14 mouse cellular contexts compared by ENCODE assay signal in genomic region chr4:59175003-59175402, GRCm38 (mm10). TPM values are rescaled to one million over a fixed set of nuclear protein-coding genes. Genes with fewer than 3 reads are reported as not detected.
DNase-seq lines count a peak whose midpoint lies in the region; ATAC-seq and TF ChIP-seq lines count a peak whose summit lies in the region.
"Had no signal": no experiment of that assay in that cellular context is flagged by ENCODE, and none has a peak within 500 bp of the region (broad histone marks: within the 10 kb centered on the region; RNA-seq: fewer than 3 reads in every experiment).

No protein-coding gene starts in this region.

- TF ChIP-seq POLR2A in lung, adult 2 months (IDR thresholded peaks at IDR 0.05; ENCODE audit: borderline replicate concordance, extremely low read depth, low read depth, low read length), result no peak
- no peak for TF ChIP-seq POLR2A in testis, adult 2 months (IDR thresholded peaks at IDR 0.05; ENCODE audit: control insufficient read depth, low read depth, low read length)

- no peaks in the 10 kb centered on the region for H3K4me1 ChIP-seq in lung, adult 2 months (ENCODE audit: control insufficient read depth, insufficient read depth, low read length)
- H3K4me1 ChIP-seq in heart, embryonic 15.5 days (replicated peaks), result peaks cover 22% of the 10 kb centered on the region
- H3K4me1 ChIP-seq in testis, adult 2 months (ENCODE audit: control insufficient read depth, insufficient read depth, low read length), result no peaks in the 10 kb centered on the region; the same call in 1 of the 2 replicates
- no peaks in the 10 kb centered on the region for H3K4me1 ChIP-seq in hindbrain, embryonic 14.5 days (replicated peaks; ENCODE audit: control insufficient read depth, insufficient read depth, low read length)
- H3K4me1 ChIP-seq: midbrain, embryonic 12.5 days had no signal

- H3K27me3 ChIP-seq in heart, embryonic 15.5 days, result no peaks in the 10 kb centered on the region
- no peaks in the 10 kb centered on the region for H3K27me3 ChIP-seq in testis, adult 2 months (ENCODE audit: control insufficient read depth, insufficient read depth, low read length)
- no peaks in the 10 kb centered on the region for H3K27me3 ChIP-seq in hindbrain, embryonic 14.5 days (ENCODE audit: control insufficient read depth, insufficient read depth, low read length)
- H3K27me3 ChIP-seq: midbrain, embryonic 12.5 days had no signal

- no peak overlapping the region for H3K4me3 ChIP-seq in lung, adult 2 months (replicated peaks; ENCODE audit: extremely low read depth, low read depth, low read length)
- H3K4me3 ChIP-seq in heart, embryonic 15.5 days, result no peak overlapping the region
- no peak overlapping the region for H3K4me3 ChIP-seq in testis, adult 2 months (ENCODE audit: control insufficient read depth, low read depth, low read length)
- no peak overlapping the region for H3K4me3 ChIP-seq in hindbrain, embryonic 14.5 days (replicated peaks; ENCODE audit: low read length)
- H3K4me3 ChIP-seq: midbrain, embryonic 12.5 days had no signal

- H3K36me3 ChIP-seq in heart, embryonic 15.5 days, result no peaks in the 10 kb centered on the region
- H3K36me3 ChIP-seq in testis, adult 2 months (ENCODE audit: control insufficient read depth, insufficient read depth, low read length), result no peaks in the 10 kb centered on the region
- H3K36me3 ChIP-seq in hindbrain, embryonic 14.5 days (replicated peaks; ENCODE audit: control insufficient read depth, insufficient read depth), result no peaks in the 10 kb centered on the region
- H3K36me3 ChIP-seq: midbrain, embryonic 12.5 days had no signal

- peak; percentile 45 to 78 for DNase-seq in adrenal gland, adult (ENCODE audit: inconsistent age in 2 of 2, low spot score in 1 of 2)
- no peak for DNase-seq in adrenal gland, postnatal 14 days
- peak; percentile 26 for DNase-seq in lung, postnatal 36 days
- no peak for DNase-seq in lung, adult 2 months
- DNase-seq in hindbrain, embryonic 14.5 days (ENCODE audit: low spot score), result no peak
- DNase-seq: liver, postnatal 0 days had no signal

- no peak for TF ChIP-seq CTCF in lung, adult 2 months (IDR thresholded peaks at IDR 0.05; ENCODE audit: insufficient read depth, low read length)
- TF ChIP-seq CTCF in testis, adult 2 months (IDR thresholded peaks at IDR 0.05; ENCODE audit: control insufficient read depth, insufficient read depth, insufficient replicate concordance, low read depth, low read length), result no peak

- no peaks in the 10 kb centered on the region for H3K9me3 ChIP-seq in heart, embryonic 15.5 days (replicated peaks)
- no peaks in the 10 kb centered on the region for H3K9me3 ChIP-seq in hindbrain, embryonic 14.5 days (ENCODE audit: control insufficient read depth, low read length)
- H3K9me3 ChIP-seq: midbrain, embryonic 12.5 days had no signal

- no peak overlapping the region for H3K9ac ChIP-seq in heart, embryonic 15.5 days
- no peak overlapping the region for H3K9ac ChIP-seq in hindbrain, embryonic 14.5 days
- H3K9ac ChIP-seq: liver, postnatal 0 days; midbrain, embryonic 12.5 days had no signal

- ATAC-seq in heart, embryonic 15.5 days (replicated peaks; ENCODE audit: insufficient number of reproducible peaks, insufficient read depth, low FRiP score, low read depth), result peak; percentile 76; the same call in 1 of the 2 replicates
- ATAC-seq in megakaryocyte, adult 5-6 weeks (ENCODE audit: poor library complexity, severe bottlenecking), result no peak
- no peak for ATAC-seq in hindbrain, embryonic 14.5 days (ENCODE audit: low FRiP score)
- ATAC-seq: forebrain, embryonic 16.5 days; inflammation-experienced regulatory T-cells, adult 6 months; liver, postnatal 0 days had no signal

- peak overlapping the region; percentile 62 for H3K27ac ChIP-seq in heart, embryonic 15.5 days
- peak overlapping the region; percentile 54; the same call in 1 of the 2 replicates for H3K27ac ChIP-seq in testis, adult 2 months (ENCODE audit: control insufficient read depth, insufficient read depth, low read depth, low read length)
- H3K27ac ChIP-seq in hindbrain, embryonic 14.5 days, result no peak overlapping the region
- H3K27ac ChIP-seq: midbrain, embryonic 12.5 days had no signal

- H3K4me2 ChIP-seq in heart, embryonic 15.5 days, result no peak overlapping the region
- no peak overlapping the region for H3K4me2 ChIP-seq in hindbrain, embryonic 14.5 days (replicated peaks)
- H3K4me2 ChIP-seq: midbrain, embryonic 12.5 days had no signal

- 51% methylated on average over 4 of the region's 4 CpGs for WGBS in lung, adult 2 months
- WGBS in heart, embryonic 15.5 days, result 17% methylated on average over 4 of the region's 4 CpGs
- WGBS in hindbrain, embryonic 14.5 days, result 76% methylated on average over 4 of the region's 4 CpGs

RNA-seq across cellular contexts. Expression of gene Ugcg, which starts 14.1 kb away (rescaled TPM):
- total RNA-seq in adrenal gland, postnatal 14 days (2021), result 36.9 and 46.0 TPM in 2 replicates
- 28.7 and 42.2 TPM in 2 replicates for polyA plus RNA-seq in lung, adult 2 months (2012; rRNA removed)
- 6.2 and 7.0 TPM in 2 replicates for polyA plus RNA-seq in heart, embryonic 15.5 days (2015; fragmentation: Nextera tagmentation; extraction: Ambion mirVana)
- 7.3 and 9.8 TPM in 2 replicates for polyA plus RNA-seq in testis, adult 2 months (2012; rRNA removed)
- total RNA-seq in megakaryocyte, adult 5-6 weeks (2015), result 47.6 and 53.4 TPM in 2 replicates
- total RNA-seq in megakaryocyte, adult 5-6 weeks (2017), result 28.9 and 32.8 TPM in 2 replicates
- polyA plus RNA-seq in hindbrain, embryonic 14.5 days (2014; fragmentation: Nextera tagmentation; extraction: Ambion mirVana), result 22.5 and 24.7 TPM in 2 replicates

RNA-seq across cellular contexts. Expression of gene AI481877, which starts 36.2 kb away (rescaled TPM):
- total RNA-seq in adrenal gland, postnatal 14 days (2021), result not detected in 2 replicates
- polyA plus RNA-seq in lung, adult 2 months (2012; rRNA removed), result 0.07 TPM in 1 of 2 replicates, not detected in the other
- not detected in 2 replicates for polyA plus RNA-seq in heart, embryonic 15.5 days (2015; fragmentation: Nextera tagmentation; extraction: Ambion mirVana)
- 2.6 and 3.0 TPM in 2 replicates for polyA plus RNA-seq in testis, adult 2 months (2012; rRNA removed)
- not detected in 2 replicates for total RNA-seq in megakaryocyte, adult 5-6 weeks (2015)
- not detected in 2 replicates for total RNA-seq in megakaryocyte, adult 5-6 weeks (2017)
- polyA plus RNA-seq in hindbrain, embryonic 14.5 days (2014; fragmentation: Nextera tagmentation; extraction: Ambion mirVana), result not detected in 2 replicates
- total RNA-seq: left cerebral cortex, postnatal 10 days had no signal
- polyA plus RNA-seq: forebrain, embryonic 16.5 days; inflammation-experienced regulatory T-cells, adult 6 months; liver, postnatal 0 days; midbrain, embryonic 12.5 days; stomach, embryonic 14.5 days had no signal

Comparison
In these comparisons a context has a peak if more than half of its experiments do, and no peak if none do; other contexts are left out.
1. DNase-seq: peak in adrenal gland, adult (2 of 2) and lung, postnatal 36 days (single experiment); none in adrenal gland, postnatal 14 days (single experiment), lung, adult 2 months (single experiment) and hindbrain, embryonic 14.5 days (single experiment).